Mouse (Mus musculus): ENCODE data around the gene Sgsm1. TPM values are rescaled to one million over a fixed set of nuclear protein-coding genes. Genes with fewer than 3 reads are reported as not detected.

The Sgsm1 gene
- polyA plus RNA-seq, 1 experiment from 2014 or later: 7.1 TPM

- Histone ChIP-seq H3K9me3 (replicated peaks; ENCODE audit: control insufficient read depth, low read length) (no peaks in the 10 kb centered on the region), H3K27ac (ENCODE audit: low read length) (no peak overlapping the region), H3K9ac (ENCODE audit: low read length) (no peak overlapping the region), H3K36me3 (ENCODE audit: control insufficient read depth, insufficient read depth, low read length) (no peaks in the 10 kb centered on the region), H3K4me2 (ENCODE audit: low read depth, low read length) (no peak overlapping the region), H3K4me1 (ENCODE audit: control insufficient read depth, insufficient read depth, low read length) (no peaks in the 10 kb centered on the region), H3K27me3 (ENCODE audit: control insufficient read depth, insufficient read depth, low read length) (no peaks in the 10 kb centered on the region; the same call in 1 of the 2 replicates), H3K4me3 (replicated peaks; ENCODE audit: low read length) (no peak overlapping the region)
- 85% methylated on average over 7 of the region's 7 CpGs for WGBS
- no peak for ATAC-seq (ENCODE audit: insufficient read depth, low FRiP score)
These were observed 29.0 kb downstream of the Sgsm1 start for GRCm38 (mm10) chr5:113281557-113281956.

GRCm38 (mm10) chr5:113280138-113280856, 30.3 kb downstream of the Sgsm1 start:
- 28% methylated on average over 15 of the region's 15 CpGs for WGBS
- Histone ChIP-seq H3K4me3 (replicated peaks; ENCODE audit: low read length) (peak overlapping the region; percentile 16), H3K9ac (ENCODE audit: low read length) (0 out of 2 replicates have a peak overlapping the region, but pooled peaks have one; percentile 16), H3K36me3 (ENCODE audit: control insufficient read depth, insufficient read depth, low read length) (no peaks in the 10 kb centered on the region), H3K9me3 (replicated peaks; ENCODE audit: control insufficient read depth, low read length) (no peaks in the 10 kb centered on the region), H3K4me2 (ENCODE audit: low read depth, low read length) (peak overlapping the region; percentile 24), H3K27me3 (ENCODE audit: control insufficient read depth, insufficient read depth, low read length) (no peaks in the 10 kb centered on the region), H3K27ac (ENCODE audit: low read length) (no peak overlapping the region), H3K4me1 (ENCODE audit: control insufficient read depth, insufficient read depth, low read length) (no peaks in the 10 kb centered on the region)
- peak; percentile 83 for ATAC-seq (ENCODE audit: insufficient read depth, low FRiP score)

- H3K27ac ChIP-seq (ENCODE audit: low read length): no peak overlapping the region
- H3K36me3 ChIP-seq (ENCODE audit: control insufficient read depth, insufficient read depth, low read length): no peaks in the 10 kb centered on the region
- no peak for ATAC-seq (ENCODE audit: insufficient read depth, low FRiP score)
- no peaks in the 10 kb centered on the region for H3K9me3 ChIP-seq (replicated peaks; ENCODE audit: control insufficient read depth, low read length)
- no peaks in the 10 kb centered on the region for H3K4me1 ChIP-seq (ENCODE audit: control insufficient read depth, insufficient read depth, low read length)
- H3K4me3 ChIP-seq (replicated peaks; ENCODE audit: low read length): no peak overlapping the region
- WGBS: 73% methylated on average over 10 of the region's 10 CpGs
- no peak overlapping the region for H3K9ac ChIP-seq (ENCODE audit: low read length)
- no peak overlapping the region for H3K4me2 ChIP-seq (ENCODE audit: low read depth, low read length)
- H3K27me3 ChIP-seq (ENCODE audit: control insufficient read depth, insufficient read depth, low read length): no peaks in the 10 kb centered on the region
These were observed 34.7 kb downstream of the Sgsm1 start for GRCm38 (mm10) chr5:113275839-113276238.

GRCm38 (mm10) chr5:113271207-113271811, 39.3 kb downstream of the Sgsm1 start:
- WGBS: 66% methylated on average over 11 of the region's 11 CpGs
- H3K27me3 ChIP-seq (ENCODE audit: control insufficient read depth, insufficient read depth, low read length): no peaks in the 10 kb centered on the region
- H3K4me2 ChIP-seq (ENCODE audit: low read depth, low read length): no peak overlapping the region
- H3K4me3 ChIP-seq (replicated peaks; ENCODE audit: low read length): no peak overlapping the region
- no peak overlapping the region for H3K27ac ChIP-seq (ENCODE audit: low read length)
- ATAC-seq (ENCODE audit: insufficient read depth, low FRiP score): no peak
- no peaks in the 10 kb centered on the region for H3K9me3 ChIP-seq (replicated peaks; ENCODE audit: control insufficient read depth, low read length)
- no peak overlapping the region for H3K9ac ChIP-seq (ENCODE audit: low read length)
- no peaks in the 10 kb centered on the region for H3K4me1 ChIP-seq (ENCODE audit: control insufficient read depth, insufficient read depth, low read length)
- no peaks in the 10 kb centered on the region for H3K36me3 ChIP-seq (ENCODE audit: control insufficient read depth, insufficient read depth, low read length)

- 81% methylated on average over 3 of the region's 3 CpGs for WGBS
These were observed 40.5 kb downstream of the Sgsm1 start for GRCm38 (mm10) chr5:113270043-113270442.

GRCm38 (mm10) chr5:113268246-113268645, 42.3 kb downstream of the Sgsm1 start:
- Histone ChIP-seq H3K4me3 (replicated peaks; ENCODE audit: low read length) (no peak overlapping the region), H3K4me2 (ENCODE audit: low read depth, low read length) (no peak overlapping the region), H3K27ac (ENCODE audit: low read length) (no peak overlapping the region), H3K9me3 (replicated peaks; ENCODE audit: control insufficient read depth, low read length) (no peaks in the 10 kb centered on the region), H3K4me1 (ENCODE audit: control insufficient read depth, insufficient read depth, low read length) (no peaks in the 10 kb centered on the region), H3K27me3 (ENCODE audit: control insufficient read depth, insufficient read depth, low read length) (no peaks in the 10 kb centered on the region), H3K9ac (ENCODE audit: low read length) (no peak overlapping the region), H3K36me3 (ENCODE audit: control insufficient read depth, insufficient read depth, low read length) (no peaks in the 10 kb centered on the region)
- ATAC-seq (ENCODE audit: insufficient read depth, low FRiP score): no peak

More at GRCm38 (mm10) chr5:113270043-113270442, 40.5 kb downstream of the Sgsm1 start:
- no peak overlapping the region for H3K4me2 ChIP-seq (ENCODE audit: low read depth, low read length)
- H3K27ac ChIP-seq (ENCODE audit: low read length): no peak overlapping the region
- H3K36me3 ChIP-seq (ENCODE audit: control insufficient read depth, insufficient read depth, low read length): no peaks in the 10 kb centered on the region
- no peaks in the 10 kb centered on the region for H3K27me3 ChIP-seq (ENCODE audit: control insufficient read depth, insufficient read depth, low read length)
- no peaks in the 10 kb centered on the region for H3K4me1 ChIP-seq (ENCODE audit: control insufficient read depth, insufficient read depth, low read length)
- ATAC-seq (ENCODE audit: insufficient read depth, low FRiP score): no peak
- H3K9me3 ChIP-seq (replicated peaks; ENCODE audit: control insufficient read depth, low read length): no peaks in the 10 kb centered on the region
- no peak overlapping the region for H3K4me3 ChIP-seq (replicated peaks; ENCODE audit: low read length)
- H3K9ac ChIP-seq (ENCODE audit: low read length): no peak overlapping the region

GRCm38 (mm10) chr5:113265637-113266036, 44.9 kb downstream of the Sgsm1 start:
- Histone ChIP-seq H3K9me3 (replicated peaks; ENCODE audit: control insufficient read depth, low read length) (no peaks in the 10 kb centered on the region), H3K4me3 (replicated peaks; ENCODE audit: low read length) (no peak overlapping the region), H3K27me3 (ENCODE audit: control insufficient read depth, insufficient read depth, low read length) (no peaks in the 10 kb centered on the region), H3K36me3 (ENCODE audit: control insufficient read depth, insufficient read depth, low read length) (no peaks in the 10 kb centered on the region), H3K4me2 (ENCODE audit: low read depth, low read length) (no peak overlapping the region), H3K27ac (ENCODE audit: low read length) (no peak overlapping the region), H3K4me1 (ENCODE audit: control insufficient read depth, insufficient read depth, low read length) (no peaks in the 10 kb centered on the region), H3K9ac (ENCODE audit: low read length) (no peak overlapping the region)
- ATAC-seq (ENCODE audit: insufficient read depth, low FRiP score): no peak
- 77% methylated on average over 8 of the region's 8 CpGs for WGBS

- no peak overlapping the region for H3K9ac ChIP-seq (ENCODE audit: low read length)
- ATAC-seq (ENCODE audit: insufficient read depth, low FRiP score): no peak
- no peaks in the 10 kb centered on the region for H3K36me3 ChIP-seq (ENCODE audit: control insufficient read depth, insufficient read depth, low read length)
- no peaks in the 10 kb centered on the region for H3K9me3 ChIP-seq (replicated peaks; ENCODE audit: control insufficient read depth, low read length)
- H3K27me3 ChIP-seq (ENCODE audit: control insufficient read depth, insufficient read depth, low read length): no peaks in the 10 kb centered on the region
- H3K4me1 ChIP-seq (ENCODE audit: control insufficient read depth, insufficient read depth, low read length): no peaks in the 10 kb centered on the region
- no peak overlapping the region for H3K27ac ChIP-seq (ENCODE audit: low read length)
- no peak overlapping the region for H3K4me3 ChIP-seq (replicated peaks; ENCODE audit: low read length)
- WGBS: 94% methylated on average over 11 of the region's 11 CpGs
- H3K4me2 ChIP-seq (ENCODE audit: low read depth, low read length): no peak overlapping the region
These were observed 59.8 kb downstream of the Sgsm1 start for GRCm38 (mm10) chr5:113250806-113251205.

- Histone ChIP-seq H3K27ac (ENCODE audit: low read length) (peak overlapping the region; percentile 77), H3K4me2 (ENCODE audit: low read depth, low read length) (no peak overlapping the region)
These were observed 61.2 kb downstream of the Sgsm1 start for GRCm38 (mm10) chr5:113249263-113249930.

More at GRCm38 (mm10) chr5:113249263-113249930, 61.2 kb downstream of the Sgsm1 start:
- Histone ChIP-seq H3K4me1 (ENCODE audit: control insufficient read depth, insufficient read depth, low read length) (no peaks in the 10 kb centered on the region), H3K4me3 (replicated peaks; ENCODE audit: low read length) (no peak overlapping the region), H3K36me3 (ENCODE audit: control insufficient read depth, insufficient read depth, low read length) (no peaks in the 10 kb centered on the region), H3K9ac (ENCODE audit: low read length) (no peak overlapping the region), H3K27me3 (ENCODE audit: control insufficient read depth, insufficient read depth, low read length) (no peaks in the 10 kb centered on the region), H3K9me3 (replicated peaks; ENCODE audit: control insufficient read depth, low read length) (no peaks in the 10 kb centered on the region)
- ATAC-seq (ENCODE audit: insufficient read depth, low FRiP score): peak; percentile 85
- 56% methylated on average over 8 of the region's 8 CpGs for WGBS
